Mouse (Mus musculus) forebrain, embryonic 13.5 days (tissue): Measurements from ENCODE around the gene Slc24a3. TPM values are rescaled to one million over a fixed set of nuclear protein-coding genes. Genes with fewer than 3 reads are reported as not detected.

Source experiments
- ATAC-seq: fragments of 200-750 bp; cut with Nextera tagmentation; 2 replicates; pipeline ENCODE4 v1.8.0; 2017
- H3K27ac ChIP-seq: fragments of 300-500 bp; sonication (generic); 2 replicates; pipeline ENCODE4 v1.5.1; 2015; ENCODE audit warnings: inconsistent platforms, mild to moderate bottlenecking, moderate library complexity
- H3K27me3 ChIP-seq: fragments of 300-500 bp; sonication (generic); 2 replicates; pipeline ENCODE4 v1.6.1; 2015; ENCODE audit warnings: mild to moderate bottlenecking, inconsistent platforms
- H3K36me3 ChIP-seq: fragments of 300-500 bp; sonication (generic); 2 replicates; pipeline ENCODE4 v1.6.1; 2015; ENCODE audit warnings: mild to moderate bottlenecking, inconsistent platforms; ENCODE audit not compliant: poor library complexity, severe bottlenecking
- H3K4me1 ChIP-seq: fragments of 300-500 bp; sonication (generic); 2 replicates; pipeline ENCODE4 v1.6.1; 2015; ENCODE audit warnings: inconsistent platforms
- H3K4me2 ChIP-seq: fragments of 300-500 bp; sonication (generic); 2 replicates; pipeline ENCODE4 v1.6.1; 2015; ENCODE audit warnings: inconsistent platforms, mild to moderate bottlenecking, moderate library complexity
- H3K4me3 ChIP-seq: fragments of 300-500 bp; sonication (generic); 2 replicates; pipeline ENCODE4 v1.5.1; 2015; ENCODE audit warnings: mild to moderate bottlenecking, inconsistent platforms
- H3K9ac ChIP-seq: fragments of 300-500 bp; sonication (generic); 2 replicates; pipeline ENCODE4 v1.6.1; 2015; ENCODE audit warnings: mild to moderate bottlenecking, inconsistent platforms
- H3K9me3 ChIP-seq: fragments of 300-500 bp; sonication (generic); replicated peaks from 2 replicates; pipeline ENCODE4 v1.6.1; 2016; ENCODE audit warnings: inconsistent platforms
- WGBS: fragments of 180-500 bp; shearing (Covaris S2); methylation state at CpG from one replicate; pipeline ENCODE4 v1.1.7; 2015; 5-methylcytosine and 5-hydroxymethylcytosine counted together
- polyA plus RNA-seq: library from polyadenylated mRNA; unstranded; fragments of >200 nt; fragmentation: Nextera tagmentation; extraction: Ambion mirVana; gene quantifications from 2 replicates; pipeline ENCODE4 v1.2.1, GENCODE M21; 2015

The Slc24a3 gene
- polyA plus RNA-seq, 1 experiment from 2014 or later = 1.5 TPM

DNA sequence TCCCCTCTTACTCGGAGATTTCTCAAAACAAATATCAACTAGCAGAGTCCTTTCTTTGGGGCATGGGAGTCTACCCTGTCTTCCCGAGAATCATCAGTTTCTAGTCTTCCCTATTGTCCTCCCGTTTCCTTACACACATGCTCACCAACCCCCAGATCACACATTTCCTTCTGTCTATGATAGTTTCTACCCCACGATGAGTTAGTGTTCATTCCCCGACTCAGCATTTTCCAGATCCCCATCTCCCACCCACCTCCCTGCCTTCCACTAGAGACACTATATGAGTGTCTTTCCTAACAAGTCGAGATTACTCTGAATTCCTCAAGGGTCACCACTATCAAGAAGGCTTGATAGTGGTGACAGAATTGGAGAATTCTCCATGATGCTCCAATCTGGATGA is 1.7 kb upstream of the Slc24a3 start:
- 88% methylated on average over 6 of the region's 6 CpGs for WGBS

DNA sequence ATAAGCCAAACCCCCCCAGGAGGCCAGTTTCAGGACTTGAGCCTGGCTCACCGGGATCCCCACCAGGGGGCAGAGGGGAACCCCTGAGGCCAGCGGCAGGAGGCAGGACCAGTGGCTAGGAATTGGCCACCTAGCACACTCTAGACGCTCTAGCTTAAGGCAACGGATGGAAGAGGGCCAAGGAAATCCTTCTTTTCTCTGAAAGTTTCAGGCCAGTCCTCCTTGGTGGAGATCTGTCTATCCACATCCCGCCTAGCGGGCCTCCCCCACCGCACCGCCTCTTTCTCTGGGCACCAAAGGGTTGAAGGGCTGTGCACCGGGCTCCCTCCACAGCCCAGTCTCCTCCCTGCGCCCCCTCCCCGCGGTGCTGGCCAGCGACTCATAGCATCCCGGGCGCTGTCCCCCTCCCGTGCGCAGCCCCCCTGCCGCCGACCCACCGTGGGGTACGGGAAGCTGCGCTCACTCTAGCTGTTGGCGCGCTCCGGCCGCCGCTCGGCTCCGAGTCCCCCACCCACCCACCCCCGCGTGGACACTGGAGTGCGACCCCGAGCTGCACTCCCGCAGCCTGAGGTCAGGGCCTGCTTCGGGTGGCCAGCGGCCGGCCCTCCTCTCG is 397 bp upstream of the Slc24a3 start:
- peak; percentile 80 for ATAC-seq
- WGBS = 1% methylated on average over 34 of the region's 38 CpGs

More for the DNA sequence above, 1.7 kb upstream of the Slc24a3 start:
- no peak for ATAC-seq
- Histone ChIP-seq H3K27me3 (0 out of 2 replicates have a peak, but pooled peaks cover 7% of the 10 kb centered on the region), H3K4me3 (no peak overlapping the region), H3K36me3 (no peaks in the 10 kb centered on the region), H3K4me2 (no peak overlapping the region), H3K9ac (no peak overlapping the region), H3K27ac (no peak overlapping the region), H3K9me3 (no peaks in the 10 kb centered on the region), H3K4me1 (peaks cover 13% of the 10 kb centered on the region)

GRCm38 (mm10) chr2:145168405-145168971 is 934 bp downstream of the Slc24a3 start:
- peak overlapping the region; percentile 70 for H3K4me3 ChIP-seq
- H3K27me3 ChIP-seq = 0 out of 2 replicates have a peak, but pooled peaks cover 7% of the 10 kb centered on the region
- H3K36me3 ChIP-seq = no peaks in the 10 kb centered on the region
- no peaks in the 10 kb centered on the region for H3K9me3 ChIP-seq
- ATAC-seq = peak; percentile 19
- peaks cover 13% of the 10 kb centered on the region for H3K4me1 ChIP-seq
- peak overlapping the region; percentile 78 for H3K27ac ChIP-seq
- H3K4me2 ChIP-seq = peak overlapping the region; percentile 90
- 7% methylated on average over 10 of the region's 10 CpGs for WGBS
- H3K9ac ChIP-seq = peak overlapping the region; percentile 80

More for the DNA sequence above, 397 bp upstream of the Slc24a3 start:
- Histone ChIP-seq H3K27ac (peak overlapping the region; percentile 78), H3K27me3 (0 out of 2 replicates have a peak, but pooled peaks cover 7% of the 10 kb centered on the region), H3K4me3 (peak overlapping the region; percentile 70), H3K9ac (peak overlapping the region; percentile 80), H3K4me1 (peaks cover 13% of the 10 kb centered on the region), H3K36me3 (no peaks in the 10 kb centered on the region), H3K9me3 (no peaks in the 10 kb centered on the region), H3K4me2 (peak overlapping the region; percentile 90)

- peaks cover 8% of the 10 kb centered on the region for H3K4me1 ChIP-seq
- no peak overlapping the region for H3K27ac ChIP-seq
- H3K4me2 ChIP-seq = no peak overlapping the region
- no peaks in the 10 kb centered on the region for H3K36me3 ChIP-seq
- H3K9ac ChIP-seq = no peak overlapping the region
- no peak for ATAC-seq
- 91% methylated on average over 4 of the region's 4 CpGs for WGBS
- H3K9me3 ChIP-seq = no peaks in the 10 kb centered on the region
- H3K27me3 ChIP-seq = 0 out of 2 replicates have a peak, but pooled peaks cover 7% of the 10 kb centered on the region
- H3K4me3 ChIP-seq = no peak overlapping the region
Observed at GRCm38 (mm10) chr2:145172978-145173655, 5.6 kb downstream of the Slc24a3 start.

DNA sequence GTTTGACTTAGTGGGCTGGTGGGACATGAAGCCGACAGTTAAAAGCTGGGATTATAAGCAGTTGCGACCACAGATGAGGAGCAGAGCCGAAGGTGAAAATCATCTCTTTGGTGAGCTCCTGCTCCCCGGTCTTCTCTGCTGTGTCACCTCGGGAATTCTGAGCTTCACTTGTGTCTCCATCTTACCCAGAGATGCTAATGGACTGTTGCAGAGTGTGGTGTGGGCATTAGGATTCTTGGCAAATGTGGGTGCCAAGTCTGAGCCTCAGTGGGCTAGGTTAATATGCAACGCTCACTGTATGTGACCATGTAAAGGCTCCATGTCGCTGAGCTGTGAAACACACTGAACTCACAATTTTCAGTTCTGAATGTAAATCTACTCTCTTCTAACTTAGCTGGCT is 7.5 kb downstream of the Slc24a3 start:
- H3K36me3 ChIP-seq = no peaks in the 10 kb centered on the region
- no peak overlapping the region for H3K9ac ChIP-seq
- H3K4me2 ChIP-seq = no peak overlapping the region
- no peak overlapping the region for H3K4me3 ChIP-seq
- no peak overlapping the region for H3K27ac ChIP-seq
- 92% methylated on average over 7 of the region's 7 CpGs for WGBS
- H3K4me1 ChIP-seq = no peaks in the 10 kb centered on the region
- no peak for ATAC-seq
- H3K9me3 ChIP-seq = no peaks in the 10 kb centered on the region
- H3K27me3 ChIP-seq = no peaks in the 10 kb centered on the region

- Histone ChIP-seq H3K9ac (no peak overlapping the region), H3K9me3 (no peaks in the 10 kb centered on the region), H3K4me2 (no peak overlapping the region), H3K4me1 (no peaks in the 10 kb centered on the region), H3K36me3 (no peaks in the 10 kb centered on the region), H3K4me3 (no peak overlapping the region), H3K27ac (no peak overlapping the region), H3K27me3 (no peaks in the 10 kb centered on the region)
- WGBS = 63% methylated on average over 8 of the region's 8 CpGs
- ATAC-seq = no peak
Observed at GRCm38 (mm10) chr2:145182410-145182809, 14.9 kb downstream of the Slc24a3 start.

- no peak for ATAC-seq
- no peak overlapping the region for H3K4me3 ChIP-seq
- no peaks in the 10 kb centered on the region for H3K27me3 ChIP-seq
- H3K9ac ChIP-seq = no peak overlapping the region
- no peak overlapping the region for H3K27ac ChIP-seq
- no peaks in the 10 kb centered on the region for H3K36me3 ChIP-seq
- no peaks in the 10 kb centered on the region for H3K9me3 ChIP-seq
- H3K4me1 ChIP-seq = no peaks in the 10 kb centered on the region
- 83% methylated on average over 2 of the region's 2 CpGs for WGBS
- H3K4me2 ChIP-seq = no peak overlapping the region
Observed at GRCm38 (mm10) chr2:145188828-145189227, 21.3 kb downstream of the Slc24a3 start.

GRCm38 (mm10) chr2:145196043-145196442 is 28.5 kb downstream of the Slc24a3 start:
- WGBS = 79% methylated on average over 3 of the region's 3 CpGs
- H3K4me3 ChIP-seq = no peak overlapping the region
- H3K36me3 ChIP-seq = no peaks in the 10 kb centered on the region
- no peaks in the 10 kb centered on the region for H3K9me3 ChIP-seq
- H3K9ac ChIP-seq = no peak overlapping the region
- H3K4me1 ChIP-seq = no peaks in the 10 kb centered on the region
- H3K4me2 ChIP-seq = no peak overlapping the region
- H3K27me3 ChIP-seq = no peaks in the 10 kb centered on the region
- H3K27ac ChIP-seq = no peak overlapping the region
- no peak for ATAC-seq

DNA sequence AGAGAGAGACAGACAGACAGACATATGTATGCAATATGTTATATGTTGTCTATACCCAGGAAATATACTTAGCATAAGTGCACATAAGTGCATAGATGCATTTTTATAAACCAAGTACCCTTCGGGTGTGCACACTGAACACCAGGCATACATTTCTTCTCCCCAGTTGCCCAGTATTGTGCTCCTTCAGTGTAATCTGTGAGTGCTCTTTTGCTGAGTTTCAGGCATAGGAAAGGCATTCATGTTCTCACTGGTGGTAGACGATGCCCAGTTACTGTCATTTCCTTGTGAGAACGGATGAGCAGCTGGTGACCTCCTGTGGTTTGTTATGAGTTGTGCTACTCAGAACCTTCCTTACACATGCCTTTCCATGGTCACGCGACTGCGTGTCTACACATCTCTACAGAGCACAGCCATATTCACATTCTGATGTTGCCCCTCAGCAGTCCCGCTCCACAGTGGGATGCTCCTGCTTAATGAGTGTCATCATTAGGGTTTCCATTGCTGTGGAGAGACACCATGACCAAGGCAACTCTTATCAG is 29.0 kb downstream of the Slc24a3 start:
- Histone ChIP-seq H3K27ac (no peak overlapping the region), H3K4me2 (no peak overlapping the region), H3K4me3 (no peak overlapping the region), H3K9me3 (no peaks in the 10 kb centered on the region), H3K9ac (no peak overlapping the region), H3K36me3 (no peaks in the 10 kb centered on the region), H3K4me1 (no peaks in the 10 kb centered on the region), H3K27me3 (no peaks in the 10 kb centered on the region)
- WGBS = 92% methylated on average over 7 of the region's 7 CpGs
- ATAC-seq = no peak

GRCm38 (mm10) chr2:145197076-145197475 is 29.5 kb downstream of the Slc24a3 start:
- H3K27me3 ChIP-seq = no peaks in the 10 kb centered on the region
- no peak overlapping the region for H3K4me2 ChIP-seq
- no peak for ATAC-seq
- H3K9me3 ChIP-seq = no peaks in the 10 kb centered on the region
- no peaks in the 10 kb centered on the region for H3K4me1 ChIP-seq
- 98% methylated on average over 4 of the region's 4 CpGs for WGBS
- no peak overlapping the region for H3K4me3 ChIP-seq
- no peaks in the 10 kb centered on the region for H3K36me3 ChIP-seq
- H3K27ac ChIP-seq = no peak overlapping the region
- H3K9ac ChIP-seq = no peak overlapping the region

GRCm38 (mm10) chr2:145213587-145213986 is 46.0 kb downstream of the Slc24a3 start:
- 95% methylated on average over 11 of the region's 11 CpGs for WGBS
- H3K4me1 ChIP-seq = no peaks in the 10 kb centered on the region
- no peak overlapping the region for H3K4me2 ChIP-seq
- H3K36me3 ChIP-seq = no peaks in the 10 kb centered on the region
- H3K9me3 ChIP-seq = no peaks in the 10 kb centered on the region
- no peaks in the 10 kb centered on the region for H3K27me3 ChIP-seq
- no peak overlapping the region for H3K27ac ChIP-seq
- H3K4me3 ChIP-seq = no peak overlapping the region
- ATAC-seq = no peak
- H3K9ac ChIP-seq = no peak overlapping the region

DNA sequence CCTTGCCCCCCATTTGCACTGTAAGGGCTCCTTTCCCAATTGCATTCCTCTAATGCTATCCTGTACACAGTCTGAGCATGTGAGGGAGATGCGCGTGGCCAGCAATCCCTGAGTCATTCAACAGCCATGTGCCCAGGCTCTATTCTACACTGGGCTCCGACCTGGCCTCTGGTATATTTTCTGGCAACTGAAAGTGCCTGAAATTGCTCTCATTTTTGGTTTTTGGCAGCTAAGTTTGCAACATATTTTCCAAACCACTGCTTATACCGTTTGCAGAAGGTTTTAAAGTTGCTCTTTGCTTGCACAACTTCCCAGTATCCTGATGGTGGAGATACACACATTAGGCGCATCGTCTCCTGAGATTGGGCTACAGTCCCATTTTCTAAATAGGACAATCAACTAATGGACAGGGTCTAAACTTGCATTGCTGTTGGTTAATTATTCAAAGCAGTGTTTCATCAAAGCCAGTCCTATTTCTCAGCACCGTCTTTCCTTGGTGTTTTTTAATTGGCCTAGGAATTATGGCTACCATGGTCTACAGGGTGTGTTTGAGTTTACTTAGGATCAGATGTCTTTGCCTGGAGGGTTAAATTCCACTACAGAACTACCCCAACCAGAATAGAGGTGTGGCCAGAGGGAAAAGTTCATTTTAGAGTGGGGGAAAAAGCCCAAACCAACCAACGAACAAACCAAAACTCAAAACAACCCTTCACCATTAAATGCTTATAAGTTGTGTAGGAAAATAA is 46.7 kb downstream of the Slc24a3 start:
- no peak overlapping the region for H3K4me2 ChIP-seq
- WGBS = 85% methylated on average over 8 of the region's 8 CpGs
- H3K27ac ChIP-seq = no peak overlapping the region
- H3K9me3 ChIP-seq = no peaks in the 10 kb centered on the region
- no peaks in the 10 kb centered on the region for H3K27me3 ChIP-seq
- ATAC-seq = no peak
- H3K4me1 ChIP-seq = no peaks in the 10 kb centered on the region
- no peak overlapping the region for H3K4me3 ChIP-seq
- no peaks in the 10 kb centered on the region for H3K36me3 ChIP-seq
- no peak overlapping the region for H3K9ac ChIP-seq
